Mouse (Mus musculus): Measurements from ENCODE around the gene Prss22.
"Not testable (repeated sequence)": the region's sequence is repeated elsewhere in the genome, so short reads cannot be mapped to it uniquely, and the experiment has no call there.

Prss22 gene

DNA sequence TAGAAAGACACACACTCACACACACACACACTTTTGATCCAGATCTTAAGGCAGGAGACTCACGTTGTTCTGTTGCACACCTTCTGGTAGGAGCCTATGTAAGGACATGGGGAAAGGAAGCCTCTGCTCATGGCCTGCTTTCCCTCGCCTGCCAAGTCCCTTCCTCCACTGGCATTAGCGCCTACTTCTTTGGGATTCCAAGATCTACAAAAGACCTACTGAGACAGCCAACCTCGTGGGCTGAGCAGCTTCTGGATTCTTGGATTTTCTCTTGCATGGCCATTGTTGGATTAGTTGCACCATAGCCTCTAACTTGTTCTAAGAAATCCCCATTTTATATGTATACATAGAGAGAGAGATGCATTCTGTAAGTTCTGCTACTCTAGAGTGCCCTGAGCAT, 47.1 kb downstream of the Prss22 start:
- not testable (repeated sequence) for DNase-seq (ENCODE audit: low read depth in 1 of 2, low spot score in 2 of 2)

GRCm38 (mm10) chr17:23949068-23949467, 48.8 kb downstream of the Prss22 start:
- DNase-seq (ENCODE audit: low read depth in 1 of 2, low spot score in 2 of 2): no peak

- DNase-seq (ENCODE audit: low read depth in 1 of 2, low spot score in 2 of 2): not testable (repeated sequence)
Observed at GRCm38 (mm10) chr17:23947486-23947885, 50.4 kb downstream of the Prss22 start.

Data from monocyte, adult 2 months (primary cell).